Mouse (Mus musculus): ENCODE results near the gene Col12a1. TPM values are rescaled to one million over a fixed set of nuclear protein-coding genes. Genes with fewer than 3 reads are reported as not detected.

Gene Col12a1
- total RNA-seq, 2 experiments from 2014 or later: not detected

GRCm38 (mm10) chr9:79608795-79609194 lies 109.8 kb downstream of the Col12a1 start:
- no peak for ATAC-seq (replicated peaks; ENCODE audit: low FRiP score, poor library complexity, severe bottlenecking)

GRCm38 (mm10) chr9:79608062-79608531 lies 110.5 kb downstream of the Col12a1 start:
- ATAC-seq (replicated peaks; ENCODE audit: low FRiP score, poor library complexity, severe bottlenecking): no peak

DNA sequence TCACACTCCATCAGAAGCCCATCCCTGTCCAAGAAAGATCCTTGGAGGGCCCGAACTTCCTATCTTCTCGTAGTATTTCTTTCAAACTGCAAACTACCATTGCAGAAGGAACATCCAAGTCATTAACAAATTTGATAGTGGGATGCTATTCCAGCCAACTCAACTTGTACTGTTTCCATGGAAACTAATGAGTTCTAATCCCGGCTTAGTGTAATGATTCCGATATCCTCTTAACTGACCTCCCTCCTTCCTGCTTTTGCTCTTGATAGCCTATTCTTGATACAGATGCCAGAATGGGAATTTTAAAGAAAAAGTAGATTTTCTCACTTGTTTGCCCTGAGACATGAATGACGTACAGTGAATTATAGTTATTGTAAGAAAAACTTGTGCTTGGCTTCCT lies 112.5 kb downstream of the Col12a1 start:
- ATAC-seq (replicated peaks; ENCODE audit: low FRiP score, poor library complexity, severe bottlenecking): no peak

GRCm38 (mm10) chr9:79605722-79606121 lies 112.9 kb downstream of the Col12a1 start:
- ATAC-seq (replicated peaks; ENCODE audit: low FRiP score, poor library complexity, severe bottlenecking): no peak

- ATAC-seq (replicated peaks; ENCODE audit: low FRiP score, poor library complexity, severe bottlenecking): no peak
Observed at GRCm38 (mm10) chr9:79604546-79604945, 114.1 kb downstream of the Col12a1 start.

GRCm38 (mm10) chr9:79603448-79603847 lies 115.2 kb downstream of the Col12a1 start:
- ATAC-seq (replicated peaks; ENCODE audit: low FRiP score, poor library complexity, severe bottlenecking): no peak

- ATAC-seq (replicated peaks; ENCODE audit: low FRiP score, poor library complexity, severe bottlenecking): no peak
Observed at GRCm38 (mm10) chr9:79600237-79600570, 118.4 kb downstream of the Col12a1 start.

- ATAC-seq (replicated peaks; ENCODE audit: low FRiP score, poor library complexity, severe bottlenecking): no peak
Observed at GRCm38 (mm10) chr9:79599395-79600236, 119.0 kb downstream of the Col12a1 start.

DNA sequence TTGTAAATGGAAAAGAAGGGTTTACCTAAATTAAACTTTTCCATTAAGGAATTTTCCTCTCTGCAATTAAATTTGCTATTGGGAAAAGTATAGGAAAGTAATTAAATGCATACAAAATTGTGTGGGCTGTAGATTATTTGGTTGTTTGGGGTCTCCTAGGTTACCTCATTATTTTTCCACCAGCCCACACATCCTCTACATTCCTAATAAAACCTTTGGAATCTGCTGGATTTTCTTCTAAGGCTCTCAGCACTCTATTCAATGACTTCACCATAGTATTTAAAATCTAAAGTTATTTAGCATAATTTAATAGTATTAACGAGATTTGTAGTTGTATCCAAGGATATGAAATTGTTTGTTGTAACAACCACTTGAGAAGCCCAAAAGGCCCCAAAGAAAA lies 120.1 kb downstream of the Col12a1 start:
- ATAC-seq (replicated peaks; ENCODE audit: low FRiP score, poor library complexity, severe bottlenecking): no peak

- ATAC-seq (replicated peaks; ENCODE audit: low FRiP score, poor library complexity, severe bottlenecking): no peak
Observed at GRCm38 (mm10) chr9:79586415-79587195, 132.0 kb downstream of the Col12a1 start.

DNA sequence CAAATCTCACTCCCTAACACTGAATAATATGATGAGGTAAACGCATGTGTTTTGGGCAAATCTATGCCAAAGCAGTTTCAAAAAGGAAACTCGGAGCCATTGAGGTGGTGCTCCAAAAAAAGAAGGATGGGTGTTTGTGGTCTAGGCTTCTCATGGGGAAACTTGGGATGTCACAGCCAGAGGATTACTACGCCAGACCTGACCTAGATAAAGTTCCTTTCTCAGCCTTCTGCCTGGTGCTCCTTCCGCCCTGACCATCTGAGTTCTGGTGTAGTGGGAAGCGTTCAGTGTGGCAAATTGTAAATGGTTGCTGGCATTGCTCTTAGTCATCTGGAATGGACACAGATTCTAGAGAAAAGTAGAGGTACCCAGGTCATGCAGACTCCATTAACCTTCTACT lies 151.8 kb downstream of the Col12a1 start:
- ATAC-seq (replicated peaks; ENCODE audit: low FRiP score, poor library complexity, severe bottlenecking): no peak

GRCm38 (mm10) chr9:79553297-79553696 lies 165.3 kb downstream of the Col12a1 start:
- ATAC-seq (replicated peaks; ENCODE audit: low FRiP score, poor library complexity, severe bottlenecking): no peak

Other genes with a start within 250 kb of the Col12a1 start
- 137 and 179 TPM in 2 replicates for gene Cox7a2, start 41.0 kb upstream of the Col12a1 start, total RNA-seq (2015; ENCODE audit: low replicate concordance)
- 37.8 and 41.1 TPM in 2 replicates for gene Cox7a2, start 41.0 kb upstream of the Col12a1 start, total RNA-seq (2017; ENCODE audit: low replicate concordance)
- 32.4 and 34.6 TPM in 2 replicates for gene Tmem30a, start 74.7 kb upstream of the Col12a1 start, total RNA-seq (2015; ENCODE audit: low replicate concordance)
- 40.3 and 44.6 TPM in 2 replicates for gene Tmem30a, start 74.7 kb upstream of the Col12a1 start, total RNA-seq (2017; ENCODE audit: low replicate concordance)

All from erythroblast, adult 5-6 weeks (primary cell).